Mouse (Mus musculus): ENCODE data around the gene Wrap53. TPM values are rescaled to one million over a fixed set of nuclear protein-coding genes. Genes with fewer than 3 reads are reported as not detected.

The Wrap53 gene
- total RNA-seq (2023): 9.3 and 11.2 TPM in 2 replicates

GRCm38 (mm10) chr11:69580091-69580514 is at the start of gene Wrap53, which contains the start of gene Trp53:
TSS of gene Wrap53 (minus strand) at chr11:69580255.
TSS of gene Trp53 (plus strand) at chr11:69580359.

GRCm38 (mm10) chr11:69621571-69622268 is 41.7 kb upstream of the Wrap53 start, which contains the start of gene Sat2:
TSS of gene Sat2 (plus strand) at chr11:69622024.

GRCm38 (mm10) chr11:69617805-69618204 is 37.8 kb upstream of the Wrap53 start, which contains the start of gene Shbg:
TSS of gene Shbg (minus strand) at chr11:69617905.

GRCm38 (mm10) chr11:69605726-69606490 is 25.9 kb upstream of the Wrap53 start, which contains the start of gene Atp1b2:
TSS of gene Atp1b2 (minus strand) at chr11:69605942.

GRCm38 (mm10) chr11:69559851-69560765 is 19.9 kb downstream of the Wrap53 start, which contains the start of gene Efnb3:
TSS of gene Efnb3 (minus strand) at chr11:69560205.

GRCm38 (mm10) chr11:69549060-69549656 is 30.9 kb downstream of the Wrap53 start, which contains the start of gene Dnah2:
TSS of gene Dnah2 (minus strand) at chr11:69549110.

Other genes with a start within 250 kb of the Wrap53 start
- 0.66 and 0.93 TPM in 2 replicates for gene Rnf227, start 239.8 kb downstream of the Wrap53 start, total RNA-seq (2023)
- 11.1 and 13.1 TPM in 2 replicates for gene Chd3, start 210.8 kb downstream of the Wrap53 start, total RNA-seq (2023)
- 20.3 and 25.1 TPM in 2 replicates for gene Naa38, start 184.8 kb downstream of the Wrap53 start, total RNA-seq (2023)
- 27.9 and 30.6 TPM in 2 replicates for gene Cyb5d1, start 184.6 kb downstream of the Wrap53 start, total RNA-seq (2023)
- gene Tmem88, start 182.0 kb downstream of the Wrap53 start, total RNA-seq (2023): 3.1 and 3.2 TPM in 2 replicates
- 256 and 289 TPM in 2 replicates for gene Kdm6b, start 166.6 kb downstream of the Wrap53 start, total RNA-seq (2023)
- 2.1 and 6.3 TPM in 2 replicates for gene Dnah2, start 31.1 kb downstream of the Wrap53 start, total RNA-seq (2023)
- 0.23 and 0.28 TPM in 2 replicates for gene Efnb3, start 20.1 kb downstream of the Wrap53 start, total RNA-seq (2023)
- 33.7 and 43.7 TPM in 2 replicates for gene Trp53, start 104 bp upstream of the Wrap53 start, total RNA-seq (2023)
- gene Atp1b2, start 25.7 kb upstream of the Wrap53 start, total RNA-seq (2023): not detected in 2 replicates
- gene Shbg, start 37.6 kb upstream of the Wrap53 start, total RNA-seq (2023): not detected in 2 replicates
- gene Sat2, start 41.8 kb upstream of the Wrap53 start, total RNA-seq (2023): not detected in 2 replicates
- gene Fxr2, start 52.7 kb upstream of the Wrap53 start, total RNA-seq (2023): 43.9 and 65.2 TPM in 2 replicates
- gene Sox15, start 75.1 kb upstream of the Wrap53 start, total RNA-seq (2023): 0.95 TPM in 1 of 2 replicates, not detected in the other
- gene Mpdu1, start 82.4 kb upstream of the Wrap53 start, total RNA-seq (2023): 67.2 and 77.6 TPM in 2 replicates
- 79.5 and 104 TPM in 2 replicates for gene Cd68, start 85.9 kb upstream of the Wrap53 start, total RNA-seq (2023)
- gene Eif4a1, start 92.2 kb upstream of the Wrap53 start, total RNA-seq (2023): 525 and 565 TPM in 2 replicates
- gene Senp3, start 101.8 kb upstream of the Wrap53 start, total RNA-seq (2023): 77.3 and 91.6 TPM in 2 replicates
- 10.0 and 11.1 TPM in 2 replicates for gene Tnfsf13, start 105.5 kb upstream of the Wrap53 start, total RNA-seq (2023)
- gene Tnfsf12, start 115.6 kb upstream of the Wrap53 start, total RNA-seq (2023): 7.3 and 8.2 TPM in 2 replicates
- gene Tnfsfm13, start 115.8 kb upstream of the Wrap53 start, total RNA-seq (2023): 1.4 and 4.9 TPM in 2 replicates
- 74.6 and 76.6 TPM in 2 replicates for gene Polr2a, start 178.4 kb upstream of the Wrap53 start, total RNA-seq (2023)
- not detected in 2 replicates for gene Slc35g3, start 181.7 kb upstream of the Wrap53 start, total RNA-seq (2023)
- gene Zbtb4, start 185.7 kb upstream of the Wrap53 start, total RNA-seq (2023): 0.70 and 1.2 TPM in 2 replicates
- 0.54 and 1.0 TPM in 2 replicates for gene Chrnb1, start 215.7 kb upstream of the Wrap53 start, total RNA-seq (2023)
- not detected in 2 replicates for gene Fgf11, start 221.6 kb upstream of the Wrap53 start, total RNA-seq (2023)
- not detected in 2 replicates for gene Tmem102, start 225.4 kb upstream of the Wrap53 start, total RNA-seq (2023)
- not detected in 2 replicates for gene Gm39566, start 235.0 kb upstream of the Wrap53 start, total RNA-seq (2023)
- gene Spem2, start 238.2 kb upstream of the Wrap53 start, total RNA-seq (2023): not detected in 2 replicates
- not detected in 2 replicates for gene Spem1, start 241.9 kb upstream of the Wrap53 start, total RNA-seq (2023)

Data from neutrophil, adult 65 days (primary cell).